Mouse (Mus musculus) fat pad, adult 2 months (tissue): ENCODE measurements around the gene Ppp1r10.

Experiments
- DNase-seq: peaks from one replicate; pipeline ENCODE4 v3.0.0-alpha.2; 2011; ENCODE audit warnings: low read depth, low spot score; ENCODE audit errors: extremely low read depth

The Ppp1r10 gene

GRCm38 (mm10) chr17:35900636-35901035, 15.6 kb upstream of the Ppp1r10 start:
- DNase-seq = no peak

- DNase-seq = no peak
Measured at GRCm38 (mm10) chr17:35903343-35903991, 12.8 kb upstream of the Ppp1r10 start.

- no peak for DNase-seq
Measured at GRCm38 (mm10) chr17:35903992-35904355, 12.3 kb upstream of the Ppp1r10 start.

GRCm38 (mm10) chr17:35905587-35905986, 10.6 kb upstream of the Ppp1r10 start:
- DNase-seq = no peak

GRCm38 (mm10) chr17:35907609-35908008, 8.6 kb upstream of the Ppp1r10 start:
- no peak for DNase-seq

GRCm38 (mm10) chr17:35909186-35909918, 6.9 kb upstream of the Ppp1r10 start:
- no peak for DNase-seq

- no peak for DNase-seq
Measured at GRCm38 (mm10) chr17:35909919-35910369, 6.3 kb upstream of the Ppp1r10 start, which contains the start of gene Atat1. Atat1 (minus strand) TSS chr17:35910075.

- no peak for DNase-seq
Measured at GRCm38 (mm10) chr17:35914975-35915374, 1.3 kb upstream of the Ppp1r10 start.

GRCm38 (mm10) chr17:35915538-35916296, 517 bp upstream of the Ppp1r10 start:
- no peak for DNase-seq

- DNase-seq = no peak
Measured at GRCm38 (mm10) chr17:35917143-35917462, 869 bp downstream of the Ppp1r10 start.

GRCm38 (mm10) chr17:35917463-35918251, 1.4 kb downstream of the Ppp1r10 start:
- DNase-seq = no peak

- DNase-seq = no peak
Measured at GRCm38 (mm10) chr17:35918276-35919059, 2.2 kb downstream of the Ppp1r10 start.

- DNase-seq = peak; percentile 78
Measured at GRCm38 (mm10) chr17:35919060-35919715, 3.0 kb downstream of the Ppp1r10 start.

- DNase-seq = no peak
Measured at GRCm38 (mm10) chr17:35919864-35920301, 3.6 kb downstream of the Ppp1r10 start.

GRCm38 (mm10) chr17:35920384-35920783, 4.2 kb downstream of the Ppp1r10 start:
- no peak for DNase-seq

GRCm38 (mm10) chr17:35920862-35921562, 4.8 kb downstream of the Ppp1r10 start:
- DNase-seq = no peak

GRCm38 (mm10) chr17:35921710-35922109, 5.5 kb downstream of the Ppp1r10 start:
- DNase-seq = no peak

GRCm38 (mm10) chr17:35922566-35922965, 6.3 kb downstream of the Ppp1r10 start:
- no peak for DNase-seq

GRCm38 (mm10) chr17:35923281-35923680, 7.0 kb downstream of the Ppp1r10 start:
- no peak for DNase-seq
